Mouse (Mus musculus) neural tube, embryonic 11.5 days (tissue): Measurements from ENCODE around the gene Dlx2. TPM values are rescaled to one million over a fixed set of nuclear protein-coding genes. Genes with fewer than 3 reads are reported as not detected.
A peak's percentile ranks its signal among the peaks of the same experiment; 100 is the strongest.

Experiments used
- ATAC-seq: fragments of 200-750 bp; cut with Nextera tagmentation; 2 replicates; pipeline ENCODE4 v1.8.0; 2017; ENCODE audit warnings: moderate number of reproducible peaks, mild to moderate bottlenecking, moderate TSS enrichment, moderate library complexity; ENCODE audit not compliant: insufficient read depth, low FRiP score, low TSS enrichment
- DNase-seq: peaks from one replicate; pipeline ENCODE4 v3.0.0-alpha.2; 2015; ENCODE audit warnings: low spot score
- H3K27ac ChIP-seq: fragments of 300-500 bp; sonication (generic); 2 replicates; pipeline ENCODE4 v1.5.1; 2014; ENCODE audit warnings: low read depth, mild to moderate bottlenecking, low read length
- H3K27me3 ChIP-seq: fragments of 300-500 bp; sonication (generic); 2 replicates; pipeline ENCODE4 v1.6.1; 2014; ENCODE audit warnings: mild to moderate bottlenecking, low read length, mixed read lengths; ENCODE audit not compliant: control insufficient read depth, insufficient read depth
- H3K36me3 ChIP-seq: fragments of 300-500 bp; sonication (generic); 2 replicates; pipeline ENCODE4 v1.6.1; 2014; ENCODE audit warnings: mild to moderate bottlenecking, low read length, moderate library complexity, mixed read lengths; ENCODE audit not compliant: control insufficient read depth, insufficient read depth
- H3K4me1 ChIP-seq: fragments of 300-500 bp; sonication (generic); 2 replicates; pipeline ENCODE4 v1.6.1; 2014; ENCODE audit warnings: low read length, mixed read lengths; ENCODE audit not compliant: control insufficient read depth, insufficient read depth
- H3K4me2 ChIP-seq: fragments of 300-500 bp; sonication (generic); 2 replicates; pipeline ENCODE4 v1.6.1; 2014; ENCODE audit warnings: low read depth, mild to moderate bottlenecking, moderate library complexity
- H3K4me3 ChIP-seq: fragments of 300-500 bp; sonication (generic); 2 replicates; pipeline ENCODE4 v1.5.1; 2014; ENCODE audit warnings: low read depth, low read length
- H3K9ac ChIP-seq: fragments of 300-500 bp; sonication (generic); 2 replicates; pipeline ENCODE4 v1.6.1; 2014; ENCODE audit warnings: mild to moderate bottlenecking, low read length
- H3K9me3 ChIP-seq: fragments of 300-500 bp; sonication (generic); 2 replicates; pipeline ENCODE4 v1.6.1; 2016; ENCODE audit warnings: low read length; ENCODE audit not compliant: control insufficient read depth
- WGBS: fragments of 180-500 bp; shearing (Covaris S2); extraction: QIAGEN DNeasy Blood & Tissue Kit; methylation state at CpG from one replicate; pipeline ENCODE4 v1.1.7; 2014; 5-methylcytosine and 5-hydroxymethylcytosine counted together
- polyA plus RNA-seq: library from polyadenylated mRNA; unstranded; fragments of >200 nt; fragmentation: Nextera tagmentation; extraction: Ambion mirVana; gene quantifications from 2 replicates; pipeline ENCODE4 v1.2.1, GENCODE M21; 2014

The Dlx2 gene
- polyA plus RNA-seq, 1 experiment from 2014 or later = 2.2 TPM

GRCm38 (mm10) chr2:71551704-71552103, 5.2 kb upstream of the Dlx2 start:
- H3K4me2 ChIP-seq = no peak overlapping the region
- WGBS = under 1% methylated on average over 18 of the region's 18 CpGs
- H3K27ac ChIP-seq = no peak overlapping the region
- ATAC-seq (no peak), DNase-seq (no peak)
- no peaks in the 10 kb centered on the region for H3K4me1 ChIP-seq
- H3K9ac ChIP-seq = no peak overlapping the region
- H3K27me3 ChIP-seq = peaks cover 49% of the 10 kb centered on the region
- no peak overlapping the region for H3K4me3 ChIP-seq
- no peaks in the 10 kb centered on the region for H3K9me3 ChIP-seq
- H3K36me3 ChIP-seq = no peaks in the 10 kb centered on the region

DNA sequence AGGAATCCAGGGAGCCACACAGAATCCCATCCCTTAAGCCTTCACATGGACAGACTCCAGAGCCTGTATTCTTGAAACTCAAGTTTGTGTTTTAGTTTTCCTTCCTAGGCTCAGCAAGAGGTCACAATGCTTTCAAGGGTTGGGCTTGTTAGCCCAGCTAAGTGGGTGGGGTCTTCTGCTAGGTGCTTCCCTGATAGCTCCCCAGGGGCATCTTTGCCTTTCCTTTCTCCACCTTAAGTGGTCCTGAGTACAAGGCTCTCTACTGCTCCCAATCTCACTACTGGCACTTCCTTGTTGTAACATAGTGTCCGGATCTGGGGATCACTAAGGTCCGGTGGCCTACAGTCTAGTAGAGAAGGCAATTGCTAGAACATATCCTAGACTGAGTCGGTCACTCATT, 3.8 kb upstream of the Dlx2 start:
- no peak overlapping the region for H3K9ac ChIP-seq
- H3K4me2 ChIP-seq = no peak overlapping the region
- no peaks in the 10 kb centered on the region for H3K36me3 ChIP-seq
- no peak overlapping the region for H3K4me3 ChIP-seq
- peaks cover 62% of the 10 kb centered on the region for H3K27me3 ChIP-seq
- 15% methylated on average over 3 of the region's 3 CpGs for WGBS
- peaks cover 7% of the 10 kb centered on the region for H3K4me1 ChIP-seq
- no peak for ATAC-seq
- no peaks in the 10 kb centered on the region for H3K9me3 ChIP-seq
- no peak for DNase-seq
- H3K27ac ChIP-seq = no peak overlapping the region

- Histone ChIP-seq H3K27ac (no peak overlapping the region), H3K9me3 (no peaks in the 10 kb centered on the region), H3K4me2 (no peak overlapping the region), H3K27me3 (peaks cover 75% of the 10 kb centered on the region), H3K4me1 (peaks cover 10% of the 10 kb centered on the region), H3K36me3 (no peaks in the 10 kb centered on the region), H3K4me3 (no peak overlapping the region), H3K9ac (no peak overlapping the region)
- peak; percentile 85 for DNase-seq
- WGBS = 2% methylated on average over 8 of the region's 8 CpGs
- no peak for ATAC-seq
These were observed 1.3 kb upstream of the Dlx2 start for GRCm38 (mm10) chr2:71547829-71548228.

GRCm38 (mm10) chr2:71545882-71546639, 493 bp downstream of the Dlx2 start:
- Histone ChIP-seq H3K36me3 (no peaks in the 10 kb centered on the region), H3K4me1 (peaks cover 16% of the 10 kb centered on the region), H3K4me2 (peak overlapping the region; percentile 97), H3K27me3 (peaks cover 75% of the 10 kb centered on the region), H3K9ac (peak overlapping the region; percentile 26; the same call in 1 of the 2 replicates), H3K4me3 (peak overlapping the region; percentile 46), H3K27ac (no peak overlapping the region), H3K9me3 (no peaks in the 10 kb centered on the region)
- peak; percentile 64 for ATAC-seq
- WGBS = 0% methylated on average over 53 of the region's 59 CpGs
- peak; percentile 64 for DNase-seq

- H3K36me3 ChIP-seq = no peaks in the 10 kb centered on the region
- H3K4me1 ChIP-seq = peaks cover 18% of the 10 kb centered on the region
- no peaks in the 10 kb centered on the region for H3K9me3 ChIP-seq
- peak overlapping the region; percentile 97 for H3K4me2 ChIP-seq
- ATAC-seq (no peak), DNase-seq (peak; percentile 56)
- peaks cover 78% of the 10 kb centered on the region for H3K27me3 ChIP-seq
- H3K9ac ChIP-seq = no peak overlapping the region
- peak overlapping the region; percentile 46 for H3K4me3 ChIP-seq
- 0% methylated on average over 32 of the region's 32 CpGs for WGBS
- H3K27ac ChIP-seq = no peak overlapping the region
These were observed 1.1 kb downstream of the Dlx2 start for GRCm38 (mm10) chr2:71545401-71545881.

GRCm38 (mm10) chr2:71544391-71545285, 1.9 kb downstream of the Dlx2 start:
- Histone ChIP-seq H3K27me3 (peaks cover 84% of the 10 kb centered on the region), H3K9ac (peak overlapping the region; percentile 22; the same call in 1 of the 2 replicates), H3K27ac (no peak overlapping the region), H3K36me3 (no peaks in the 10 kb centered on the region), H3K4me3 (peak overlapping the region; percentile 18), H3K4me2 (peak overlapping the region; percentile 97), H3K4me1 (peaks cover 18% of the 10 kb centered on the region), H3K9me3 (no peaks in the 10 kb centered on the region)
- DNase-seq (peak; percentile 64), ATAC-seq (no peak)
- under 1% methylated on average over 61 of the region's 61 CpGs for WGBS

DNA sequence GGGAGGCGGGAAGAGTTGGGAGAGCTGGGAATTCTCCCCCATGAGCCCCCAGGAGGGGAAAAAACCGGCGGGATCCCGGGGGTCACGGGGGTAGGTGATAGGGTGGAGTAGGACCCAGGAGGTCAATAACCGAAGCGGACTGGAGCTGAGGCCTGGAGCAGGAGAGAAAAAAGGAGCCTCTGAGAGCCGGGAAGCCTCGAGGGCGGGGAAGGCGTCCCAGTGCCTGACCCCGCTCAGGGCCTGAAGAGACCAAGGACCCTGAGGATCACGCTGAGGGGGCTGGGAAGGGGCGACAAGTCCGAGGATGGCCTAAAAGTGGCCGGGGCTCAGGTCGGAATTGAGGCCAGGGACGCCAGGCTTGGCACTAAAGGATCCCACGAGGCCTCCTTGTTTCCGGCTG, 2.6 kb downstream of the Dlx2 start:
- no peak overlapping the region for H3K27ac ChIP-seq
- H3K9me3 ChIP-seq = no peaks in the 10 kb centered on the region
- H3K36me3 ChIP-seq = no peaks in the 10 kb centered on the region
- H3K9ac ChIP-seq = no peak overlapping the region
- peak; percentile 35 for DNase-seq
- 1% methylated on average over 20 of the region's 20 CpGs for WGBS
- ATAC-seq = no peak
- peaks cover 85% of the 10 kb centered on the region for H3K27me3 ChIP-seq
- peak overlapping the region; percentile 18; the same call in 1 of the 2 replicates for H3K4me3 ChIP-seq
- peak overlapping the region; percentile 97; the same call in 1 of the 2 replicates for H3K4me2 ChIP-seq
- H3K4me1 ChIP-seq = peaks cover 18% of the 10 kb centered on the region

DNA sequence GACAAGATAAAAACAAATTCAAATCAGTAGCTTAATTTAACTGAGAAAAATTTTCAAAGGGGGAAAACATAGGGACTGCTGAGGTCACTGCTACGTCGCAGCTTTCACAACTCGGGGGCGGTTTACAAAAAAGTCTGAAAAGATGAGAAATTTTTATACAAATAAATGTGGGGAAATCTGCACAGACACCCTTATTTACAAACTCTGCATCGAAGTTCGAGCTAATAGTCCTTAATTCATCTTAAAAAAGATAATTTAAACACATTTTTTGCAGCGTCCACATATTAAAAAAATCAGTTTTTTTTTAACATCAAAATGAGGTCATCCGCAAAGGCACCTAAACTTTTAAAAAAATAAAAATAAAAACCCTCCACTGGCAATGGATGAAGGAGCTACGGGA, 3.0 kb downstream of the Dlx2 start:
- Histone ChIP-seq H3K4me1 (peaks cover 18% of the 10 kb centered on the region), H3K4me2 (no peak overlapping the region), H3K9me3 (no peaks in the 10 kb centered on the region), H3K27me3 (peaks cover 85% of the 10 kb centered on the region), H3K36me3 (no peaks in the 10 kb centered on the region), H3K4me3 (no peak overlapping the region), H3K9ac (no peak overlapping the region), H3K27ac (no peak overlapping the region)
- no peak for DNase-seq
- ATAC-seq = no peak
- 2% methylated on average over 9 of the region's 9 CpGs for WGBS
